Mouse (Mus musculus): ENCODE measurements around the gene Olfr829.

DNA sequence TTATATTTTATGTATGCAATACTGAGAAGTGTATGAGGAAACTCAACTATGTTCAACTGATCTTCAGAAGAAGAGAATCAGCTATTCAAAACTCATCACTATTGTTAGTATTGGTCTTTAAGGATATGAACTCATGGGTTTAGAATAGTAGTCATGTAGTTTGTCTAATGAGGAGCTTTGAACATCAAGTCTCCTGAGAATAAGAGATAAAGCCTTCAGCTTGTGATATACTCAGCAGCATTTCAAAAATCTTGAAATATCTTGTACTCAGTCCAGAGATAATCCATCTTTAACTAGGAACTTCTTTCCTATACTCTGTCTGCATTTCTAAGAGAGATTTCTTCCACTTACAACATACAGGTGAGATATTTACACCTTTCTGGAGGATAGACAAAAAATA is 19.7 kb downstream of the Olfr829 start, which contains the start of gene Olfr830:
- TF ChIP-seq CTCF (IDR thresholded peaks at IDR 0.05; ENCODE audit: control insufficient read depth, insufficient read depth, insufficient read length) = no peak
- TF ChIP-seq FOSL1 (IDR thresholded peaks at IDR 0.05; ENCODE audit: insufficient read depth, low read length, poor library complexity, severe bottlenecking) = no peak
- no peak for TF ChIP-seq USF1 (IDR thresholded peaks at IDR 0.05; ENCODE audit: low read depth)
- TF ChIP-seq MYOG (IDR thresholded peaks at IDR 0.05; ENCODE audit: control insufficient read depth, extremely low read depth, insufficient read length) = no peak
- no peak for TF ChIP-seq CEBPB (IDR thresholded peaks at IDR 0.05; ENCODE audit: low read depth)
- TF ChIP-seq MYOD1 (IDR thresholded peaks at IDR 0.05; ENCODE audit: control insufficient read depth, insufficient read length, low read depth) = no peak

Data from C2C12 (cell line).